Mouse (Mus musculus) mouse trophoblast stem cell (cell line): ENCODE data around the gene Sgsm3.

Experiments
- in situ Hi-C, 2 experiments: fragments of 300-500 bp; cut with MseI, MboI; formaldehyde crosslinking; loops; 2 replicates in 1 of 2; 3 replicates in 1 of 2; pipeline ENCODE4 v1.15.1; 2025

Sgsm3 gene

GRCm38 (mm10) chr15:80979611-80980010 lies 2.0 kb downstream of the Sgsm3 start:
- in situ Hi-C loops, result no loop called here

- in situ Hi-C loops, result no loop called here
Observed at GRCm38 (mm10) chr15:80981176-80981575, 3.6 kb downstream of the Sgsm3 start.

- in situ Hi-C loops, result no loop called here
Observed at GRCm38 (mm10) chr15:80983264-80983663, 5.7 kb downstream of the Sgsm3 start.

GRCm38 (mm10) chr15:80988331-80988730 lies 10.8 kb downstream of the Sgsm3 start:
- in situ Hi-C loops, result no loop called here

- in situ Hi-C loops, result no loop called here
Observed at GRCm38 (mm10) chr15:80989712-80990111, 12.1 kb downstream of the Sgsm3 start.

GRCm38 (mm10) chr15:80994959-80995358 lies 17.4 kb downstream of the Sgsm3 start:
- in situ Hi-C loops, result no loop called here

GRCm38 (mm10) chr15:80996090-80996835 lies 18.7 kb downstream of the Sgsm3 start:
- in situ Hi-C loops, result no loop called here

- in situ Hi-C loops, result no loop called here
Observed at GRCm38 (mm10) chr15:80997077-80997476, 19.5 kb downstream of the Sgsm3 start.

- in situ Hi-C loops, result no loop called here
Observed at GRCm38 (mm10) chr15:81000419-81001138, 23.0 kb downstream of the Sgsm3 start.

- in situ Hi-C loops, result no loop called here
Observed at GRCm38 (mm10) chr15:81006127-81006735, 28.7 kb downstream of the Sgsm3 start.

- in situ Hi-C loops, result no loop called here
Observed at GRCm38 (mm10) chr15:81007339-81007738, 29.8 kb downstream of the Sgsm3 start.

- in situ Hi-C loops, result no loop called here
Observed at GRCm38 (mm10) chr15:81007905-81008304, 30.3 kb downstream of the Sgsm3 start.

- in situ Hi-C loops, result no loop called here
Observed at GRCm38 (mm10) chr15:81008689-81009123, 31.1 kb downstream of the Sgsm3 start.

GRCm38 (mm10) chr15:81010114-81010513 lies 32.5 kb downstream of the Sgsm3 start:
- in situ Hi-C loops, result no loop called here

- in situ Hi-C loops, result no loop called here
Observed at GRCm38 (mm10) chr15:81011523-81011922, 34.0 kb downstream of the Sgsm3 start.

- in situ Hi-C loops, result no loop called here
Observed at GRCm38 (mm10) chr15:81012359-81012758, 34.8 kb downstream of the Sgsm3 start.

- in situ Hi-C loops, result no loop called here
Observed at GRCm38 (mm10) chr15:81013186-81013585, 35.6 kb downstream of the Sgsm3 start.

GRCm38 (mm10) chr15:81015068-81015744 lies 37.6 kb downstream of the Sgsm3 start:
- in situ Hi-C loops, result no loop called here

- in situ Hi-C loops, result no loop called here
Observed at GRCm38 (mm10) chr15:81016488-81016887, 38.9 kb downstream of the Sgsm3 start.

GRCm38 (mm10) chr15:81017308-81017707 lies 39.7 kb downstream of the Sgsm3 start:
- in situ Hi-C loops, result no loop called here

GRCm38 (mm10) chr15:81021377-81021776 lies 43.8 kb downstream of the Sgsm3 start:
- in situ Hi-C loops, result no loop called here

GRCm38 (mm10) chr15:81022437-81022836 lies 44.9 kb downstream of the Sgsm3 start:
- in situ Hi-C loops, result no loop called here
